Mouse (Mus musculus): ENCODE results near the gene Twist1. TPM values are rescaled to one million over a fixed set of nuclear protein-coding genes. Genes with fewer than 3 reads are reported as not detected.

Twist1 gene
- 0.95 and 1.1 TPM in 2 replicates for polyA plus RNA-seq (2012; rRNA removed)

GRCm38 (mm10) chr12:33957400-33958240 lies at the start of gene Twist1:
Twist1 (plus strand) TSS chr12:33957671.
- DNase-seq (ENCODE audit: extremely low spot score in 1 of 2, low spot score in 1 of 2): no peak

DNA sequence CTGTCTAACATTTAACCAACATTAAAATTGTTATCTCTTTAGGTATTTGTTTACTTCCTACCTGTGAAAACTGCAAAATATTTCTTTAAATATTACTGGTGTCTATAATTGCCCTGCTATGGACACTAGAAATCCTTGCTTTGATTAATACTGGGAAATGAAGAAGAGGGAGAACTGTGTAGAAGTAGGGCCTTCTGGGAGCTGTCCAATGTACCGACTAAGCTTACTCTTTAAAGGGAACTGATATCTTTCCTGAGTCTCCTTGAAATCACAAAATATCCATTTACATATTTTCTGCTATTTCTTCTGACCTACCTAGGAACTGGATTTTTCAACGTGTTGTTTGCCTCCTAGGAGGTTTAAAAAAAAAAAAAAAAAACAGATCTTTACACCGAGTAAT lies 30.7 kb upstream of the Twist1 start:
- DNase-seq (ENCODE audit: extremely low spot score in 1 of 2, low spot score in 1 of 2): no peak

- DNase-seq (ENCODE audit: extremely low spot score in 1 of 2, low spot score in 1 of 2): no peak
These were observed 30.0 kb upstream of the Twist1 start for GRCm38 (mm10) chr12:33927334-33928098.

DNA sequence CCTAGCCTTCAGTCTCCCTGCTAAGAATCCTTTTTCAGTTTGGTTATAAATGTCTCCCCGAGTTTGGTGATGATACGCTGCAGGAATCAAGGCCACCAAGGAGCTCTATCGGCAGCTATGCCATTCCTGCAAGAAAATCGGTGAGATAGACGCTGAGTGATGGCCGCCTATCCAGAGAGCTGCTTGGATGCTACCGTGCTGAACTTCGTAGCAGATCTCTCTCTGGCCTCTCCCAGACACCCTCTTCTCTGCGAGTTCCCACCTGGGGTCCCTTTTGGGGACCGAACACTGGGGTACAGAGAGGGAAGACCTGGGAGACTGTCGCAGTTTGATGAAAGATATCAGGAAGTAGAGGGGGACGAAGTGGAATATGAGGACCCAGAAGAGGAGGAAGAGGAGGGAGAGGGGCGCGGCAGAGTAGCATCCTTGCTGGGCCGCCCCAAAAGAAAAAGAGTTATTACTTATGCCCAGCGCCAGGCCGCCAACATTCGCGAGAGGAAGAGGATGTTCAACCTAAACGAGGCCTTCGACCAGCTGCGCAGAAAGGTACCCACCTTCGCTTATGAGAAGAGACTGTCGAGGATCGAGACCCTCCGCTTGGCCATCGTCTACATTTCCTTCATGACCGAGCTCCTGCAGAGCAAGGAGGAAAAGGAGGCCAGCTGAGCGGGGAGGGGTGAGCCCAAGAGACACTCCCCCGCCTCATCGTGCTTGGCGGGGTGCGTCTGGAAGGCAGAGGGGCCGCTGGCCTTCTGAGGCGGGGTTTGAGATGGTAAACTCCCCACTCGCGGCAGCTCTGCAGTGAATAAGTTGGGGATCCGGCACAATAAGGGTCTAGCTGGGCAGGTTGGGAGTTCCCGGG lies 28.9 kb upstream of the Twist1 start, which contains the start of gene Ferd3l:
Ferd3l (plus strand) TSS at position 95 of the 862 bp plus-strand sequence.
- no peak for DNase-seq (ENCODE audit: extremely low spot score in 1 of 2, low spot score in 1 of 2)

GRCm38 (mm10) chr12:33952843-33953242 lies 4.6 kb upstream of the Twist1 start:
- no peak for DNase-seq (ENCODE audit: extremely low spot score in 1 of 2, low spot score in 1 of 2)

DNA sequence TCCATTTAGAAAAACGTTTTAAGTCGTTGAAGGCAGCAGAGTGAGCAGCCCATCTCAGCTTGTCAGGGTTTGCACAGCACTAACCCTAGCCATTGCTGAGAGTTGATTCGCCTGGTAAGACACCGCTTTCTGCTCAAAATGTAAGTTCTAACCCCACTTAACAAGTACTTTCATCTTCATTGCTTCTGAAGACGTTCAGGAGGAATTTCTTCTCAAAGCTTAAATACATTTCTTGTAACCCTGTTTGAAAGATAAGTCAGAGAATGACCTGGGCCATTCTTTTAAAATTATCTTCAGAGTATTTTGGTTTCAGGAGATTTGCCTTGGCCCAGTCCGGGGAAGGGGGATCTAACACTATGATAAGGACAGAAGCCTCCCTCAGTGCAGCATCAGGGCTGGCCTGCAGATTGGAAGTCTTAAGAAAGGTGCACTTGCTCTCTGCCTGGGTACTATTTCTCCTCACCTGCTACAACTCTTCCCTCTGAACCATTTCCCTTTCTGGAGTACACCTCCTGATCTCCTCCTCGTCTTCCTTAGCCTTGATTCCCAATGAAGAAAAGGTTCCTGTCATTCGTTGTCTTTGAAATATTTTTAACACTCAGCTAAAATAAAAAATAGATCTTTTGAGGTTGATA lies 2.4 kb upstream of the Twist1 start:
- DNase-seq (ENCODE audit: extremely low spot score in 1 of 2, low spot score in 1 of 2): no peak

GRCm38 (mm10) chr12:33955606-33956295 lies 1.7 kb upstream of the Twist1 start:
- no peak for DNase-seq (ENCODE audit: extremely low spot score in 1 of 2, low spot score in 1 of 2)

- DNase-seq (ENCODE audit: extremely low spot score in 1 of 2, low spot score in 1 of 2): no peak
These were observed 683 bp upstream of the Twist1 start for GRCm38 (mm10) chr12:33956576-33957399.

DNA sequence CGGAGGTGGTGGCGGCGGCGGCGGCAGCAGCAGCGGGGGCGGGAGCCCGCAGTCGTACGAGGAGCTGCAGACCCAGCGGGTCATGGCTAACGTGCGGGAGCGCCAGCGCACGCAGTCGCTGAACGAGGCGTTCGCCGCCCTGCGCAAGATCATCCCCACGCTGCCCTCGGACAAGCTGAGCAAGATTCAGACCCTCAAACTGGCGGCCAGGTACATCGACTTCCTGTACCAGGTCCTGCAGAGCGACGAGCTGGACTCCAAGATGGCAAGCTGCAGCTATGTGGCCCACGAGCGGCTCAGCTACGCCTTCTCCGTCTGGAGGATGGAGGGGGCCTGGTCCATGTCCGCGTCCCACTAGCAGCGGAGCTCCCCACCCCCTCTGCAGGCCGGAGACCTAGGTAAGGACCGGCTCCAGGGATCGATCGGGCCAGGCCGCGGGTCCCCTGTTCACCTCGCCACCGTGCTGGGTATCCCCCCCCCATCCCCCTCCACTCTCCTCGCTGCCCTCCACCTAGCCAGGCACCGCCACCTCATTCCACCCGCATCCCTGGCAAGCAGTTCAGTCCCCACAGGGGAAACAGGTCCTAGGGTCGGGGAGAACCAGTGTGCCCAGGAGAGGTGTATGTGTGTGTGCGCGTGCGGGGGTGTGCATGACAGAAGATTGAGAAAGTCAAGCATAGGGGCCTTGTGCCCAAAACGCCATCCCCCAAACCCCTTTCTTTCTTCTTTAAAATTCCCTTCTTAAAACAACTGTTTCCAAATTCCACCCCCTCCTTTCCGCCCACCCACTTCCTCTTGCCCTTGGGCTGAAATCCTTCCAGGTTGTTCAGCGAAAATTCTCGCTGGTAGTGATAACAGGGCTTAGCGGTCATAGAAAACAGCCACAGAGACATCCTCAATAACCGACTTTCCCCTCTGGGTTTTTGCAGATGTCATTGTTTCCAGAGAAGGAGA lies 1.0 kb downstream of the Twist1 start:
- DNase-seq (ENCODE audit: extremely low spot score in 1 of 2, low spot score in 1 of 2): no peak

GRCm38 (mm10) chr12:33959206-33959605 lies 1.7 kb downstream of the Twist1 start:
- no peak for DNase-seq (ENCODE audit: extremely low spot score in 1 of 2, low spot score in 1 of 2)

GRCm38 (mm10) chr12:33959846-33960245 lies 2.4 kb downstream of the Twist1 start:
- no peak for DNase-seq (ENCODE audit: extremely low spot score in 1 of 2, low spot score in 1 of 2)

DNA sequence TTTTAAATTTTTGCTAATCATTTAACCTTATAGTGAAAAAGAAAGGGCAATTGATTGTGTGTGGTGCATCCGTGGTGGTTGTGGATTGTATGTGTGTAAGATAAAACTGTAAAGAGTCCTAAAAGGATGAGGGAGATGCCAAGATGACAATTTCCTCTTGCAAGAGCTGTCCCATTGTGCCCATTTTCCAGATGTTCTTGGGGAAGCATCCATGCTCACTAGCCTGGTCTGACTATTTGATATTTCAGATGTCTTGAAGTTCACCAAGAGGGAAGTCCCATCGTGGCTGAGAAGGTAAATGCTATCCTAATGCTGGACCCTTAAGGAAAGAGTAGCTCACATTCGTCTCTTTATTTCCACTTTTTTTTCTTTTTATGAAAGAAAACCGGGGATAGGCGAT lies 3.5 kb downstream of the Twist1 start:
- DNase-seq (ENCODE audit: extremely low spot score in 1 of 2, low spot score in 1 of 2): no peak

DNA sequence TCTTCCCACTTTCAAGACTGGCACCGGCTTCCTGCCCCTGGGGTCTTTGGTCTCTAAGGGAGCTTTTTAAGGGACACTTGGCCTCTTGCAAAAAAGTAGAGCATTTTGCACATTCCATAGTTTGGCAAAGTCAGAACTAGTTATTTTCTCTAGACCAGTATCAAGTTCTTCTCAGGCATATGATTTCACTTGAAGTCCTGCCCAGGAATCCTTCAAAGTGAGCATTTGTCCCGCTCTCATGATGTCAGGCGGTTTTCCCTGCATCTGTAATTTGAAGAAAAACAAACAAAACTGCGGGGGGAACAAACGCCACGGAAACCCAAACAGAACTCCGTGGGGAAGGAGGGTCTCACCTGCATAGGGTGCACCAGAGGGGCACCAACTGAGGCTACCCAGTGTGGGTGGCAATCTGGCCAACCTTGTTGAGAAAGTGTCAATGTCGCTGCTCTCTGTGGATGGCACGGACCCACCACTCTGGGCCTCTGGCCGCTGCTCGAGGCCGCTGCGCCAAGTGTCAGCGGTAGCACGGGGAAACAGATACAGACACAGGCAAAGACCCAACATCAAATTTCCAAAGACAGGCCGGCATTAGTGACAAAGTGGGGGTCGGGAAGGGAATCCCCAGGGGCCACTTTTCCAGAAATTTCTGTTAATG lies 4.8 kb downstream of the Twist1 start:
- DNase-seq (ENCODE audit: extremely low spot score in 1 of 2, low spot score in 1 of 2): no peak

GRCm38 (mm10) chr12:33962773-33963130 lies 5.3 kb downstream of the Twist1 start:
- no peak for DNase-seq (ENCODE audit: extremely low spot score in 1 of 2, low spot score in 1 of 2)

DNA sequence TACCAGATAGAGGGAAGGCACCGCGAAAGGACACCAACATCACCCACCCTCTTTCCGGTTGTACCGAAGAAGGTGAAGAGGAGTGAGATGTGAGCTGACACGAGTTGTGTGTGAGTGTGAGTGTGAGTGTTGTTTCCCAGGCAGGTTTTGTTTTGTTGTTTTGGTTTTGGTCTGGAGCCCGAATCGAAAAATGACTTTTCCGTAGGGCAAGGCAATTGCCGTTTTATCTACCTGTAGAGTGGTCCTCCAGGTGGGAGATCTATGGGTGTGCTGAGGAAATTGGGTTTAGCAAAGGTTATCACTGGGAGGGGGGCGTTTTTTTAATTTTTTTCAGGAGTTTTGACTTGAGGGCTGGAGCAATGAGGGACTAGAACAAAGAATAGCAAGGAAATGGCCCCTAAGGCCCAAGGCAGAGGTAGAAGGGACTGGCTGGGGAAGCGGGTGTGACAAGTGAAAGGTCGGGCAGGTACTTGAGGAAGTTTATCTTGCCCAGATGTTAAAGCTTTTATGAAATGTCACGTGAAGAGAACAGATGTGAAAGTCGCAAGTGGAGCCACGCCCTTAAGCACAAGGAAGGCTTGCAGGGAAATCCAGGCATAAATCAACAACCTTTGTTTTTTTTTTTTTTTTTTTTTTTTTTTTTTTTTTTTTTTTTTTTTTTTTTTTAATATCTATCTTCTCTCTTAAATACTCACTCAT lies 6.3 kb downstream of the Twist1 start:
- DNase-seq (ENCODE audit: extremely low spot score in 1 of 2, low spot score in 1 of 2): no peak

DNA sequence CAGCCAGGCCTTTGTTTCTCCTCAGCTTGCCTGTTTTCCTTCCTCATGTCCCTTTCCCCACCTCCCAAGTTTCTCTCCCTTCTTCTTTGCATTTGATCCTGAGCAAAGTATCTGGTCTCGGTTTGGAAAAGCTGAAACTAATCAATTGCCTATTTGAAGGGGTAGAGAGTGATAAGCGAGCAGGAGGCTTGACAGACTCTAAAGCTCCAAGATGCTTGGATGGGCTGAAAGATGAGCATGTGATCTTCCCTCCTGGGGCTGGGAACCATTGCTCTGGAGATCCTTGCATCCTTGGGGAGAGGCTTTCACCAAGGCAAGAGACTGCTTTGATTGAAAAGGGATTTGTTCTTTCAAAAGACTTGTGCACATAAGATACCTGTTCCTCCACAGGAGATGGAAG lies 7.0 kb downstream of the Twist1 start:
- DNase-seq (ENCODE audit: extremely low spot score in 1 of 2, low spot score in 1 of 2): no peak

Data from frontal cortex, adult 2 months (tissue).